Mouse (Mus musculus) neural tube, embryonic 11.5 days (tissue): ENCODE measurements around the gene Adgrb3. TPM values are rescaled to one million over a fixed set of nuclear protein-coding genes. Genes with fewer than 3 reads are reported as not detected.

Source experiments
- ATAC-seq: fragments of 200-750 bp; cut with Nextera tagmentation; 2 replicates; pipeline ENCODE4 v1.8.0; 2017; ENCODE audit warnings: moderate number of reproducible peaks, mild to moderate bottlenecking, moderate TSS enrichment, moderate library complexity; ENCODE audit not compliant: insufficient read depth, low FRiP score, low TSS enrichment
- DNase-seq: peaks from one replicate; pipeline ENCODE4 v3.0.0-alpha.2; 2015; ENCODE audit warnings: low spot score
- H3K27ac ChIP-seq: fragments of 300-500 bp; sonication (generic); 2 replicates; pipeline ENCODE4 v1.5.1; 2014; ENCODE audit warnings: low read depth, mild to moderate bottlenecking, low read length
- H3K27me3 ChIP-seq: fragments of 300-500 bp; sonication (generic); 2 replicates; pipeline ENCODE4 v1.6.1; 2014; ENCODE audit warnings: mild to moderate bottlenecking, low read length, mixed read lengths; ENCODE audit not compliant: control insufficient read depth, insufficient read depth
- H3K36me3 ChIP-seq: fragments of 300-500 bp; sonication (generic); 2 replicates; pipeline ENCODE4 v1.6.1; 2014; ENCODE audit warnings: mild to moderate bottlenecking, low read length, moderate library complexity, mixed read lengths; ENCODE audit not compliant: control insufficient read depth, insufficient read depth
- H3K4me1 ChIP-seq: fragments of 300-500 bp; sonication (generic); 2 replicates; pipeline ENCODE4 v1.6.1; 2014; ENCODE audit warnings: low read length, mixed read lengths; ENCODE audit not compliant: control insufficient read depth, insufficient read depth
- H3K4me2 ChIP-seq: fragments of 300-500 bp; sonication (generic); 2 replicates; pipeline ENCODE4 v1.6.1; 2014; ENCODE audit warnings: low read depth, mild to moderate bottlenecking, moderate library complexity
- H3K4me3 ChIP-seq: fragments of 300-500 bp; sonication (generic); 2 replicates; pipeline ENCODE4 v1.5.1; 2014; ENCODE audit warnings: low read depth, low read length
- H3K9ac ChIP-seq: fragments of 300-500 bp; sonication (generic); 2 replicates; pipeline ENCODE4 v1.6.1; 2014; ENCODE audit warnings: mild to moderate bottlenecking, low read length
- H3K9me3 ChIP-seq: fragments of 300-500 bp; sonication (generic); 2 replicates; pipeline ENCODE4 v1.6.1; 2016; ENCODE audit warnings: low read length; ENCODE audit not compliant: control insufficient read depth
- WGBS: fragments of 180-500 bp; shearing (Covaris S2); extraction: QIAGEN DNeasy Blood & Tissue Kit; methylation state at CpG from one replicate; pipeline ENCODE4 v1.1.7; 2014; 5-methylcytosine and 5-hydroxymethylcytosine counted together
- polyA plus RNA-seq: library from polyadenylated mRNA; unstranded; fragments of >200 nt; fragmentation: Nextera tagmentation; extraction: Ambion mirVana; gene quantifications from 2 replicates; pipeline ENCODE4 v1.2.1, GENCODE M21; 2014

Gene Adgrb3
- polyA plus RNA-seq, 1 experiment from 2014 or later: 12.1 TPM

GRCm38 (mm10) chr1:25115512-25115911 lies 714.0 kb downstream of the Adgrb3 start:
- ATAC-seq (no peak), DNase-seq (no peak)
- Histone ChIP-seq H3K9ac (no peak overlapping the region), H3K27ac (no peak overlapping the region), H3K27me3 (no peaks in the 10 kb centered on the region), H3K4me1 (no peaks in the 10 kb centered on the region), H3K9me3 (no peaks in the 10 kb centered on the region), H3K4me2 (no peak overlapping the region), H3K36me3 (no peaks in the 10 kb centered on the region), H3K4me3 (no peak overlapping the region)
- WGBS: 88% methylated on average over 11 of the region's 11 CpGs

GRCm38 (mm10) chr1:25107500-25108101 lies 721.9 kb downstream of the Adgrb3 start:
- Histone ChIP-seq H3K4me1 (no peaks in the 10 kb centered on the region), H3K36me3 (no peaks in the 10 kb centered on the region), H3K27me3 (no peaks in the 10 kb centered on the region), H3K9ac (no peak overlapping the region), H3K4me3 (no peak overlapping the region), H3K4me2 (no peak overlapping the region), H3K27ac (no peak overlapping the region), H3K9me3 (no peaks in the 10 kb centered on the region)
- ATAC-seq: no peak
- no peak for DNase-seq
- WGBS: 78% methylated on average over 3 of the region's 3 CpGs

- Histone ChIP-seq H3K36me3 (no peaks in the 10 kb centered on the region), H3K4me1 (no peaks in the 10 kb centered on the region), H3K9me3 (no peaks in the 10 kb centered on the region), H3K27ac (no peak overlapping the region), H3K9ac (no peak overlapping the region), H3K4me2 (no peak overlapping the region), H3K4me3 (no peak overlapping the region), H3K27me3 (no peaks in the 10 kb centered on the region)
- 65% methylated on average over 6 of the region's 6 CpGs for WGBS
- DNase-seq: no peak
- ATAC-seq: no peak
Observed at GRCm38 (mm10) chr1:25106679-25107078, 722.8 kb downstream of the Adgrb3 start.

GRCm38 (mm10) chr1:25105367-25105766 lies 724.1 kb downstream of the Adgrb3 start:
- DNase-seq (no peak), ATAC-seq (no peak)
- H3K9ac ChIP-seq: no peak overlapping the region
- WGBS: 73% methylated on average over 4 of the region's 4 CpGs
- H3K27me3 ChIP-seq: no peaks in the 10 kb centered on the region
- no peak overlapping the region for H3K4me3 ChIP-seq
- no peaks in the 10 kb centered on the region for H3K9me3 ChIP-seq
- H3K36me3 ChIP-seq: no peaks in the 10 kb centered on the region
- no peak overlapping the region for H3K4me2 ChIP-seq
- no peak overlapping the region for H3K27ac ChIP-seq
- no peaks in the 10 kb centered on the region for H3K4me1 ChIP-seq

GRCm38 (mm10) chr1:25088010-25088719 lies 741.3 kb downstream of the Adgrb3 start:
- H3K27me3 ChIP-seq: no peaks in the 10 kb centered on the region
- H3K9me3 ChIP-seq: no peaks in the 10 kb centered on the region
- DNase-seq: no peak
- no peak overlapping the region for H3K4me3 ChIP-seq
- WGBS: 35% methylated on average over 5 of the region's 5 CpGs
- no peaks in the 10 kb centered on the region for H3K36me3 ChIP-seq
- H3K27ac ChIP-seq: no peak overlapping the region
- ATAC-seq: peak; percentile 40
- H3K9ac ChIP-seq: no peak overlapping the region
- no peak overlapping the region for H3K4me2 ChIP-seq
- H3K4me1 ChIP-seq: peaks cover 4% of the 10 kb centered on the region; the same call in 1 of the 2 replicates

- H3K4me2 ChIP-seq: no peak overlapping the region
- DNase-seq (no peak), ATAC-seq (no peak)
- peaks cover 4% of the 10 kb centered on the region; the same call in 1 of the 2 replicates for H3K4me1 ChIP-seq
- H3K27me3 ChIP-seq: no peaks in the 10 kb centered on the region
- H3K36me3 ChIP-seq: no peaks in the 10 kb centered on the region
- 70% methylated on average over 14 of the region's 14 CpGs for WGBS
- H3K9me3 ChIP-seq: no peaks in the 10 kb centered on the region
- H3K4me3 ChIP-seq: no peak overlapping the region
- no peak overlapping the region for H3K9ac ChIP-seq
- H3K27ac ChIP-seq: no peak overlapping the region
Observed at GRCm38 (mm10) chr1:25085616-25086372, 743.7 kb downstream of the Adgrb3 start.

GRCm38 (mm10) chr1:25082377-25082776 lies 747.1 kb downstream of the Adgrb3 start:
- H3K27ac ChIP-seq: no peak overlapping the region
- H3K9ac ChIP-seq: no peak overlapping the region
- DNase-seq (no peak), ATAC-seq (no peak)
- H3K9me3 ChIP-seq: no peaks in the 10 kb centered on the region
- no peaks in the 10 kb centered on the region for H3K27me3 ChIP-seq
- no peak overlapping the region for H3K4me2 ChIP-seq
- no peaks in the 10 kb centered on the region for H3K4me1 ChIP-seq
- no peak overlapping the region for H3K4me3 ChIP-seq
- 69% methylated on average over 8 of the region's 8 CpGs for WGBS
- H3K36me3 ChIP-seq: no peaks in the 10 kb centered on the region

- Histone ChIP-seq H3K4me3 (no peak overlapping the region), H3K27me3 (no peaks in the 10 kb centered on the region), H3K36me3 (no peaks in the 10 kb centered on the region), H3K9me3 (no peaks in the 10 kb centered on the region), H3K27ac (no peak overlapping the region), H3K4me1 (no peaks in the 10 kb centered on the region), H3K9ac (no peak overlapping the region), H3K4me2 (no peak overlapping the region)
- DNase-seq (no peak), ATAC-seq (no peak)
- WGBS: 76% methylated on average over 4 of the region's 4 CpGs
Observed at GRCm38 (mm10) chr1:25081265-25081849, 748.1 kb downstream of the Adgrb3 start.
